Mouse (Mus musculus) ES-E14 (cell line): Measurements from ENCODE around the gene Tenm3.

ENCODE experiments used
- ZC3H11A ChIP-seq: IDR thresholded peaks from 2 replicates; pipeline ENCODE4 v1.6.1; 2012; ENCODE audit warnings: low read depth, mild to moderate bottlenecking, inconsistent platforms, low read length, borderline replicate concordance
- ZNF384 ChIP-seq: IDR thresholded peaks from 2 replicates; pipeline ENCODE4 v1.6.1; 2012; ENCODE audit warnings: low read depth, low read length, inconsistent platforms

- no peak for TF ChIP-seq ZC3H11A
- TF ChIP-seq ZNF384: no peak
These were observed 302.9 kb downstream of the Tenm3 start for GRCm38 (mm10) chr8:48540894-48541293.
